Mouse (Mus musculus) stomach, postnatal 0 days (tissue): Measurements from ENCODE around the gene Hoxa2.

Experiments
- CTCF ChIP-seq: IDR thresholded peaks from 2 replicates; pipeline ENCODE4 v1.5.1; 2016; ENCODE audit warnings: antibody characterized with exemption, low read depth, mild to moderate bottlenecking, moderate library complexity
- EP300 ChIP-seq: optimal IDR thresholded peaks from 2 replicates; pipeline ENCODE3; 2016; ENCODE audit warnings: antibody characterized with exemption

- TF ChIP-seq CTCF (no peak), EP300 (no peak)
Measured at GRCm38 (mm10) chr6:52157466-52158275, 7.0 kb downstream of the Hoxa2 start.
